Mouse (Mus musculus) urinary bladder, postnatal 36 days (tissue): ENCODE results near the gene Schip1.

Experiments used
- DNase-seq, 2 experiments: peaks; one replicate each; pipeline ENCODE4 v3.0.0; 2022; ENCODE audit warnings: low spot score in 2 of 2, mixed read lengths in 1 of 2

Schip1 gene

DNA sequence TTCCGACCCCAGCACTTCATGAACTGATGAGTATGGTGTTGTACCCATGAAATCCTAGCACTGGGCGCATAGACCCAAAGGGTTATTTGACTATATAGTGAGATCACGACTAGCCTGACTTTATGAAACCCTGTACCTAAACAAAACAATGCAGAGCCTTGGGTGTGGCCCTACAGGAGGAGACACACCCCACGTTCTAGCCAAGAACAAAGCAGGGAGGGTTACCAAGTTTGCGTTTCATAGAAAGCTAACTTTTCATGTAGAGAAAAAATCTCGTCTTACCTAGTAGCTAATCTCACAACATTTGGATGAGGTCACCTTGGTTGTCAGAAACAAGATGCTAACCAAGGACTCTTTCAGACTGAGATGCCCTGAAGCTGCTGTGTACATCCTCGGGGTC lies 411.7 kb downstream of the Schip1 start:
- DNase-seq: no peak

DNA sequence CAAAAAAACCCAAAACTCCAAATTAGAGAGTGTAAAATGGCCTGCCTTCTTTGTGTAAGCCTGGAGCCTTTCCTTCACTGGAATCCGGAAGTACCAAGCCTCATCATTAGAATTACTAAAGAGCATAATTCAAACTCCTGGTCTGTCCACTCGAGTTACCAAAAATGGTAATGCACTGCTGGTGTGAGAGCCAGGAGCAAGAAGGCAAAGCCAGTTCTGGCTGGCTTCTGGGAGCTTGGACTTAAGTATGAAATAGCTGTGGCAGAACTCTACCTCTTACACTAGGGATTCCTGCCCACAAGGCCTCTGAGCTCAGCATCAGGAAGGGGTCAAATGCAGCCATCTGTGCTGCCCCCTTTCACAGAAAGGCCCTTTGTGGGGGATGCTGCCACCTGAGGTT lies 412.9 kb downstream of the Schip1 start:
- DNase-seq: no peak

DNA sequence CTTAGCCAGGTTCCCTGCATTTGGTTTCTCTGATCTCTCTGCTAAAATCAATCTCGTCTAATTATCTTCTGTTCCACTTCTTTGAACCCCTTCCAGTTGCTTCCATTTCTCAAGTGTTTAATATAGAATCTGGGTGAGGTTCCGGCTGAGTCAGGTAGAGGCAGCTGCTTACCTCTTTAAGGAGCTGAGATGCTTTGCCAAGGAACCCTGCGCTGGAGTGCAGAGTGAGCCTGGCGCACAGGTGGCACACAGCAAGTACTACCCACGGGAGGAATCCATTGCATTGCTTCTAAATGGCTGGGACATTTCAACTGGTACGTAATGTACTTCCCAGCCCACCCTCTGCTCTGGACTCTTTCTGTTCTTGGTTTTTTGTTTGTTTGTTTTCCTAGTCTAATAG lies 414.7 kb downstream of the Schip1 start:
- no peak for DNase-seq

DNA sequence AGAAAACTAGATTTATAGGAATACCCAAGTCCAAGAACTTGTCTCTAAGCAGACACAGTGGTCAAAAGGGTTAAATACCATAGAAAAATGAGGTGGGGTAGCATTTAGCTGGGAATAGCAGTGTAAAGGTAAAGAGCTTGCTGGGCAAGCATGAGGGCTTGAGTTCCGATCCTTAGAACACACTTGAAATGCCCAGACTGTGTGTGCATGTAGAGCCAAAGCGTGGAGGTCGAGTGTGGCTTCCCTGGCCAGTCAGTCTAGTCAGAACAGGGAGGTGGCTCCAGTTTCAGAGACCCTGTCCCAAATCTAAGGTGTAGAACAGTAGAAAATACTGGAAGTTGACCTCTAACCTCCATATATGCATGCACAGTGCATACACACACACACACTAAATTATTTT lies 418.9 kb downstream of the Schip1 start:
- no peak for DNase-seq

DNA sequence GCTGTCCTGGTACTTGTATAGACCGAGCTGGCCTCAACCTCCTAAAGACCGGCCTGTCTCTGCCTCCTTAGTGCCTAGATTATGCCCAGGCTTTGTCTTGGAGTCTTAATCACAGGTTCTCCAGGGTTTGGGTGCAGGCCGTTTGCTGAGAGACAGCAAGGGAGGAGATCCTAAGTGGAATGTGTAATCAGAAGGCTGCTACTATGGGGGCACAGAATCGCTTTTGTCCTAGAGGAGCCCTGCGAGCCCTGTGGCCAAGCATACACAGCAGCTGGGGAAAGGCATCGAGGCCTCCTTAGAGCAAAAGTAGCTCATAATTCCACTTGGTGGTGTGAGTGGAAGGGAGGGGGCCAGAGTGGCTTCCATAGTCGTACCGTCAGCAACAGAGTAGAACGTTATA lies 419.4 kb downstream of the Schip1 start:
- DNase-seq: no peak

DNA sequence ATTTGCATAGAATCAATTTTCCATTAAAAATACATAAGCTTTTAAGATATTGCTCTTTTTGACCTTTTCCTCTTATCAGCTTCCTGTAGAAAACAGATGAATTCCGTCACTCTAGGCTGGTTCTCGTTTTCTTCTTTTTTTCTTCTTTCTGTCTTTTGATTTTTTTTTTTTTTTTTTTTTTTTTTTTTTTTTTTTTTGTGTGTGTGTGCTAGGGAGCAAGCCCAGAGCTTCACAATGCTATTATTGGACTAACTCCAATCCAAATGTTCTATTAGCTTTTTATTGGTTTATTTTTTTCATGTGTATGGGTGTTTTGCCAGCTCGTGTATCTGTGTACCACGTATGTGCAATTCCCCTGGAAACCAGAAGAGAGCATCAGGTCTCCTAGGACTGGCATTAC lies 420.0 kb downstream of the Schip1 start:
- DNase-seq: no peak

DNA sequence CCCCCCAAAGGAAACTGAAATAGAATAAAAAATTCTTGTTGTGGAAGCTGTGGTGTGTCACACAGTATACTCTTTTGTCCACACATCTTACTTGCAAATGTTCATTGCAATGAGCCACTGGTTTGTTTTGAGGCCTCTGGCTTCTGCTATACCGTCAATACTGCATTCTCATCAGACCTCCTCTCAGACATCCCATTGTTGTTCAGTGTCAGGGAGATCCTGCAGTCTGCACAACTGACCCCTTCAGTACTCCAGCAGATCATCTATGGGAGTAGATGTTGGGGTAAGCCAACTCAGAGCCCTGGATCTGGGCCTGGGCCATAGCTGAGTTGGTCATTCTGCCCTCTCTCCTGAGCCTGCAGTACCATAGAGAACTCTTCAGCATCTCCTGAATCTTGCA lies 423.0 kb downstream of the Schip1 start:
- DNase-seq: no peak

DNA sequence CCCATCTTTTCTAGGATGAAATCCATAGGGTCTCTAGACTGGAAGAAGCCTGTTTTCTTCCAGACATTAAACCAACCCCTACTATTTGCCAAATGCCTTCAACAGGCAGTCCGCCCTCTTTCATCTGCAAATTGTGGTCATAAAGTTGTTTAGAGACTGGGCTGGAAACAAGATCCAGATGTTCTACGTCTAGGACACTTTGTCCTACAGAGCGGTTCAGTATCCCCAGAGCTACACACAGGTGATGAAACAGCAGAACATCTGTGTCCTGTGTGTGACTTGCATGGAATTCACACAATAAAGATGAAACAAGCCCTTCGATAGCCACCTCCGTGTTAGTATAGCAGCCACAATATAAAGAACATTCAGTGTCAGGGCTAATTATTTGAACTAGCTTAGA lies 423.7 kb downstream of the Schip1 start:
- no peak for DNase-seq

DNA sequence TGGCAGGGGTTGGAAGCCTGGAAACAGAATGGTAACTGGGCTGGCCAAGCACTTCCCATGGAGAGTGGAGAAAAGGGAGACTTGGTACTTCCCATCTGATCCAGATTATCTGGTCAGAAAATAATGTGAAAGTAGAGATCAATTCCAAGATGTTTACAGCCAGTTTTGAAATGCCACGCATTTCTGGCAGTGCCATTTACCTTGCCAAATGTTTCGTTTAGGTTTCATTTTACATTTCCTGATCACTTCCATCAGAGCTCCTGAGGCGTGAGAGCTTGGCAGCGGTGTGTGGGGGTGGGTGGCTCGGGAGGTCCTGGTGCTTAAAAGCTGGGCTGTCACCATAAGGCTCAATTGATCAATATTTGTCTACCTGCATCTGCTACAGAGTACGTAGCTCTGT lies 426.9 kb downstream of the Schip1 start:
- no peak for DNase-seq

DNA sequence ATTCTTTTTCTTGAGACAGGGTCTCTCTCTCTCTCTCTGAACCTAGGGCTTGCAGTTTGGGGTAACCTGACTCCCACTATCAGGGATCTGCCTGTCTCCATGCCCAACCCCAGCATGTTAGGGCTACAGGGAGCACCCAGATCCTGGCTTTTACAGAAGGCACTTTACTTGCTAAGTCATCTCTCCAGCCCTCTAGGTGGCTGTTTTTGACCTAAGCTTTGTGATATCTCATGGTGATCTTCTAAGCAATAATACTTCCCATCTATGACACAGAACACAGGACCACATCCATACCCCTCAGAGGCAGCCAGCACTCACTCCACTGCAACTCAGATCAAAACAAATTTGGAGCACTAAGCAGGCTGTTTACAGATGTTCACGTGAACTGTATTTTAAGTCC lies 427.5 kb downstream of the Schip1 start:
- no peak for DNase-seq

DNA sequence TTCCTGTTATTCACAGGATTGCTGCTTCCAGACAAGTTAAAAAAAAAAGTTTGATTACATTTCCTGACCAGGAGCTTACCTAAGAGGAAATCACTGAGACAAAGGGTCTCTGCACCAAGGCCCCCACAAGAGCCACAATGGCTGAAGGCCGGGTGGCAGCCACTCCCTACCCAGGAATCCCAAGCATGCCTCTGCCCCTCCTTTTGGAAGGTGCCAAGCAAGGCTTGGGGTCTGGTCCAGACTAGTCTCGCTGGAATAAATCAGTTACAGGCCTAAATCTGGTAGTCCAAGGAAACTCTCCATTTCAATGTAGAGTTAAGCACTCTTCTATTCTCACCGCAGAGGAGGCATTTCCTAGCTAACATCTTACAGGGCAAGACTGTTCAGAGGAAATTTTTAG lies 427.9 kb downstream of the Schip1 start:
- DNase-seq: no peak

DNA sequence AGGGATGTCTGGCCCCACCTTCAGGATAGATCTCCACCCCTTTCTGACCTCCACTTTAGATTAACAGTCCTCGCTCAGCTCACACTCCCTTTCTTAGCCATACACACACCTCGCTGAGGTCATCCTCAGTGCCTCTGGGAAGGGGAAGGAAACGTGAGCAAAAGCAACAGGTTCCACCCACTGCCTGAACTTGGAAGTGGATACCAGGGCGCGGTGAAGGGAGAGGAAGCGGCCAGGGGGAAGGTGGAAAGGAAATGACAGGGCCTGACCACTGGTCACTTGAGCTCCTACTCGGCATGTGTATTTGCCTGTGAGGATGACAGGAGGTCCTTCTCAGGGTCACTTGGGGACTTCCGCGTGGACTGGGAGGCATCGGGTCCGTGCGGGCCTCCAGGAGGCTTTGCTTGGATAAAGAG lies 428.6 kb downstream of the Schip1 start:
- peak; percentile 6 to 48 for DNase-seq

DNA sequence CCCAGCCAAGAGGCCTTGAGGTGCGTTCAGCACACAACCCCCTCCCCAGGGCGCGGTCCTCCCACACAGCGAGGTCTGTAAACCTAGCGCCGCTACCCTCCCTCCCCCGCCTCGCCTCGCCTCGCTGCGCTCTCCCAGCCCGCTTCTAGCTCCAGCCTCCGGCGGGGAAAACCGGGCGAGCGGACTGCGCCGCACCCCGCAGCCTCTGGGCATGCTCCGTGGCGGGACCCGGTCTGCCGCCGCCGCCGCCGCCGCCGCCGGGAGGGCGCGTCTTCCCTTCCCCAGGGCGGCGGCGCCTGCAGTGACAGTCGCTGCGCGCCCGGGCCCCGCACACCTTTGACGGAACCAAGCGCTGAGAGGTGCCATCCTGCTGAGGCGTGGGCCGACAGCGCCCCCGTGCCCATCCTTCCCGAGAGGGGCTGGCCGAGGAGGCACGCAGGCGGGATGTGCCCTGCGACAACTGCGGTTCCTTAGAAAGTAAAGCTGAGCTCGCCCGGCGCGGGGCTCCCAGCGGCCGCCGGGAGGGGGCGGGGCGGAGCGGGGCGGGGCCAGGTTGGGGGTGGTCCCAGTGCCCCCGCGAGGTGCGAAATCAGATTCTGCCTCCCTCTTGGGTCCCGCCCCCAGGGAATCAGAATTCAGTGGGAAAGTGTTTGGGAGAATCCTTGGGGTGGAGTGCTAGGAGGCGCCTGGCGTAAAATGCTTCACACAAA lies 429.1 kb downstream of the Schip1 start:
- DNase-seq: peak; percentile 65

DNA sequence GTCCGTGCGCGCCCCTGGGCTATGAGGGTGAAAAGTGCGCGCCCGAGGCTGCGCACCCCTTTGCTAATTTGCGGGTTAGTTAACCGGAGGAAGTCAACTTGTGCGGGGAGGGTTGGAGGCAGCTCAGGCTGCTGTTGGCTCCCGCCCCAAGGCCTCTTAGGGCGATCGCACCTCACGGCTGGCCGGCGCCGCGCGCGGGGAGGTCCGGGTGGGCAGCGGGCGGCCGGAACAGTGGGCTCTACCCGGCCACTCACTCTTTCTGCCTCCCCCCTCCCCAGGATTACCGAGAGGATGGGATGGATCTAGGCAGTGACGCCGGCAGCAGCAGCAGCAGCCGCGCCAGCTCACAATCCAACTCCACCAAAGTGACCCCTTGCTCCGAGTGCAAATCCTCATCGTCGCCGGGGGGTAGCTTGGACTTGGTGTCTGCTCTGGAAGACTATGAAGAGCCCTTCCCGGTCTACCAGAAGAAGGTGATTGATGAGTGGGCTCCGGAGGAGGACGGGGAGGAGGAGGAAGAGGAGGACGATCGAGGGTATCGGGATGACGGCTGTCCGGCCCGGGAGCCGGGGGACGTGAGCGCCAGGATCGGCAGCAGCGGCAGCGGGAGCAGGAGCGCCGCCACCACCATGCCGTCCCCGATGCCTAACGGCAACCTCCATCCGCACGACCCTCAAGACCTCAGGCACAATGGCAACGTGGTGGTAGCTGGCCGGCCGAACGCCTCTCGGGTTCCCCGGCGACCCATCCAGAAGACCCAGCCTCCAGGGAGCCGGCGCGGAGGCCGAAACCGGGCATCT lies 429.9 kb downstream of the Schip1 start:
- DNase-seq: peak; percentile 7 to 41

DNA sequence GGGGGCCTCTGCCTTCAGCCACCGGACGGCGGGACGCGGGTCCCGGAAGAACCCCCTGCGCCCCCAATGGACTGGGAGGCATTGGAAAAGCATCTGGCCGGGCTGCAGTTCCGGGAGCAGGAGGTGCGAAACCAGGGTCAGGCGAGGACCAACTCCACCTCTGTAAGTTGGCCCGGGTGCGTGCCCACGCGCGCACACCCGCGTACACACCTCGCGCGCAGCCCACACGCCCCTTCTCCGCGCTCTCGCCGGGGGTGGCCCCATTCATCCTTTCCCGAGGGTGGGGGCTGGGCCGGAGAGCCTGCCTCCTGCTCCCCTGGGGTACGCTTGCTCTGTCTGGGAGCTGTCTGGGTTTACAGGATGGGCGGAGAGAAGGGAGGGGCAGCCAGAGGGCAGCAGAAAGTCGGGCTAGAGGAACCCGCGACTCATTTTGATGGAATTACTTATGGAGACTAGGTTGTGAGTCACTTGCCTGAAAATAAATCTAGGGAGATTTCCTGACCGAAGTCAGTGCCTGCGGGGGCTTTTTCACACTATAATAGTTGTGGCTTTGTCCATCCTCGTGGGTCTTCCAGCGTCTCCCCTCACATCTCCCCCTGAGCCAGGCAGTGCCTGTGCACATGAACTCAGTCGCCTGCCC lies 430.6 kb downstream of the Schip1 start:
- DNase-seq: peak; percentile 19 to 20

DNA sequence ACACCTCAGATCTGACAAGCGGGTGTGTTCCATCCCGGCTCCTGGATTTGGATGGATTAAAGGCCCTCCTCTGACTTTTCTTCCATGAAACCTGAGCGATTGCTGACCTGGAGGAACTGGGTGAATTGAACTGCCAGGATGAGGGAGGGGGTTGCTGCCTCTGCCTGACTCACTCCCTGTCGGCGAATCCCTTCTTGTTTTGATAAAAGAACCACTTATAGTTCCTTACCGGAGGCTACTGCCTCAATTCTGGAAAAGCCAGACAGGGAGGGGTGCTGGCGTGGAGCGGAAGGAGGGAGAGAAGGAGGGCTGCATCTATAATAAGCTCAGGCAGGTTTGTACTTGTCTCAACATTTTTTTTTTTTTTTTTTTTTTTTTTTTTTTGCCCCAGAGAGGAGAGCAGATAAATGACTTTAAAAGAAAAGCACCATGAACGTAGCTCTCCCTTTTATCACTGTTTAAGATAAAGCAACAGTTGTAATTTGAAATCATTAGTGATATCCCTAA lies 431.2 kb downstream of the Schip1 start:
- peak in 1 of 2 experiments; percentile 5 for DNase-seq

DNA sequence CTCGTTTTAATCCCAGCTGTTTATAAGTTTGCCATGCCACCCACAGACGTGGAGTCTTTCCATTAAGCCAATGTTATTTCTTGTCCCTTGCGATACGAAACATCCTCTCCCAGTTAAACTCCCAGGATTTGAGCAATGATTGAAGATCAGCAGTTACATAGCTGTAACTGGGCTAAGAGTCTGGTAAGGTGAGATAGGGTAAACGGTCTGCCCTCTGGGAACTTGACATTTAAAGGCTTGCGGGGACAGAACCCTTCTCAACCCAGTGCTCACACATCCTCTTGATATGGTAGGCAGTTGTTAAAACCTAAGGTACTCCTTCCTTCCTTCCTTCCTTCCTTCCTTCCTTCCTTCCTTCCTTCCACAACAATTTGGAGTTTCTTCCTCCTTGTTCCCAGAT lies 431.9 kb downstream of the Schip1 start:
- DNase-seq: no peak

DNA sequence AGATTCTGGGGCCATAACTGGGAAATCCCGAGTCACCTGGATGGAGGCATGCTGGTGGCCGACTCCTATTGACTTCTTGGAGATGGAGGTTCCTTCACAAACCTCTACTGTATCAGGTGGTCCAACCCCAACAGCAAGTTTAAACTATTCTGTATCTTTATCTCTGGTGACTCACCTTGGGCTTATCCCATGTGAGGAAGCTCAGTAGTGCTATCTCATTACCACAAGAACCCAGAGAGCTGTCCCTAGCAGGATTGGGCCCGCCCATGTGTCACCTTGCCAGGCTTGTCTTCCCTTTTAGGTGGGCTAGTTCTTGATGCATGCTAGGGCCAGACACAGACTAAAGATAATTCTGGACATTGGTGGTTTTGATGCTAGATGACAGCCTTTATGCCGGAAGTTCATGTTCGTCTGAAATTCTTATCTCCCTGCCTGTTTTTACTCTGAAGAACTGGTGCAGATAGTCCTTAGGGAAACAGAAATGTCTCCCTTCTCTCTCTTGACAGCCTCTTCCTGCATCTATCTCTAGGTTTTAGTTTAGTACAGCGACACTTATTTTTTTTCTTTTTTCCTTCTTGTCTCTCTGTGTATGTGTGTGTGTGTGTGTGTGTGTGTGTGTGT lies 435.0 kb downstream of the Schip1 start:
- no peak for DNase-seq

DNA sequence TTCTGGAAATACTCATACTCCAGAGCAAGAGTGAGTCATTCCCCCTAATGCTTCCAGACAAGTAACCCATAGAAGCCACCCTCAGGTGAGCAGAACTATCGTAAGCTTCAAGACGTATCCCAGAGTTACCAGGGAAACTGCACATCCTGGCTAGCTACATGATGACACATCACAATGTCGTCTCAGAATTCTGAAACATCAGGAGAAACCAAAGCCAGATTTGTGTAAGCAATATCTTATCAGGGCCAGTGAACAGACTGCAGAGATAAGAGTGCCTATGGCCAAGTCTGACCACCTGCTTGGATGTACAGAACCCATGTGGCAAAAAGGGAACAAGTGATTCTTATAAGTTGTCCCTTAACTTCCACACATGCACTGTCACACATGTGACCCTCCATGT lies 440.2 kb downstream of the Schip1 start:
- no peak for DNase-seq

DNA sequence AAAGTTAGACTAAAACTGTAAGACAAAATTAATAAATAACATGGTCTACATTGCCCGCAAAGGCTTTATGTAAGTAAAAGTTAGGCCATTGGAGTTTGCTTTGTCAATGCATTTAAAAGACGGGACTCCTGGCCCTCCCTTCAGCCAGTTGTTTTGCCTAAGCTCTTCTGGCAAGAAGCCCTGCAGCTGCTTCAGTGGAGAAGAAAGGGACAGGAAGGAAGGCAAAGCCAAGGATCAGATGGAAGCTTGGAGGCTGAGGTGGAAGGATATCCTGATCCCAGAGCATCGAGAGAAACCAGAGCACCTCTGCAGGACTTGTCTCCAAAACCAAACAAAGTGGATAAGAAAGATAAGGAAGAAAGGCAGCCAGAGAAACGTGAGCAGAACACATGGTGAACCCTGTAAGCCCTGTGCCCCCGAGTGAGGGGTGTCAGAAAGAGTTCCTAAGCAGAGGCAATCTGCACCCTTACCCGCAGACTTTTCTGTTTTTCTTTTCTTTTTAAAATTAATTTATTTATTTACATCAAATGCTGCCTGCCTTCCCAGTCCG lies 442.2 kb downstream of the Schip1 start:
- DNase-seq: no peak

DNA sequence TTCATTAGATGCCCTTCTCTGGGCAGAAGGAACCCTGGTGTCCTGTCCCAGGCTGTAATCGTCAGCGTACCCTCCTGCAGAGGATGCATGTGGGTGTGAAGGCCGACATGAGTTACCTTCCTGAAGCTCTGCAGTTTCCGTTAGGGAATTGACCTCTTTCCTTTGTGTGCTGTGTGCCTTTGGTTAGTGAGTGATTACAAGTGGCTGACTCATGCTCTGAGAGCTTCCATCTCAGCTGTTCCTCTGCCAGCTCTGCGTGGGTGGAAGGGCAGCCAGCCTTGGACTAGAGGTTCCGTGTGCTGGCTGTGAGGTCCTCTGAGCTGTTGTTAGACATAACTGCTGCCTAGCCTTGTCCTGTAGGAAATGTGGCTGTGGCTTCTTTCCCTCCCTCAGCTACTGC lies 444.0 kb downstream of the Schip1 start:
- peak; percentile 50 to 62 for DNase-seq

DNA sequence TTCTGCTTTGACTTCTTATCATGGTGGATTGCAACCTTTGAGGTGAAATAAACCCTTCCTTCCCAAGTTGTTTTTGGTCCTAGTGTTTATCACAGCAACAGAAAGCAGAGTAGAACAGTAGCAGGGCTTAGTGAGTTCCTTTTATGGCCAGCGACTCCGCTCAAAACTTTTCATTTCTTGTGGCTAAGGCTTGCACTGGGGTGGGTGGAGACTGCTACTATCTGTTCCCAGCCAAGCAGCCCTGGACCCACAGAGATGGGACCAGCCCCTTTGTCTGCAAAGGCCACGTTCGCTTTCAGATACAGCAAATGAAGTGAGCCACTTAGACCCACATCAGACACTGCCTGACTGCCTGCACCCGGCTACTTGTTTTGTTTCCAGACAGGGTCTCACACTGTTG lies 446.3 kb downstream of the Schip1 start:
- no peak for DNase-seq
